Mouse (Mus musculus) gastrocnemius, postnatal 4 days (tissue): ENCODE measurements around the gene Pabpc4. TPM values are rescaled to one million over a fixed set of nuclear protein-coding genes. Genes with fewer than 3 reads are reported as not detected.
"Not testable (repeated sequence)": the region's sequence is repeated elsewhere in the genome, so short reads cannot be mapped to it uniquely, and the experiment has no call there.

Experiments
- DNase-seq, 2 experiments: peaks; one replicate each; pipeline ENCODE4 v3.0.0; 2021 to 2022; ENCODE audit warnings: low spot score in 2 of 2, mixed read lengths in 2 of 2
- total RNA-seq, 2 experiments: library from RNA; stranded (reverse); gene quantifications; 2 replicates each; pipeline ENCODE4 v1.2.3; 2021

The Pabpc4 gene
- total RNA-seq, 2 experiments from 2014 or later: 209 to 262 TPM

GRCm38 (mm10) chr4:123296148-123296534, 34.0 kb downstream of the Pabpc4 start:
- no peak for DNase-seq

- no peak for DNase-seq
These were observed 35.2 kb downstream of the Pabpc4 start for GRCm38 (mm10) chr4:123297195-123297960.

- no peak for DNase-seq
These were observed 36.1 kb downstream of the Pabpc4 start for GRCm38 (mm10) chr4:123298226-123298625.

GRCm38 (mm10) chr4:123298980-123299670, 37.0 kb downstream of the Pabpc4 start:
- DNase-seq: peak in 1 of 2 experiments; percentile 65

GRCm38 (mm10) chr4:123305789-123306188, 43.6 kb downstream of the Pabpc4 start:
- no peak for DNase-seq

- DNase-seq: no peak
These were observed 44.8 kb downstream of the Pabpc4 start for GRCm38 (mm10) chr4:123306999-123307398.

GRCm38 (mm10) chr4:123308292-123308691, 46.1 kb downstream of the Pabpc4 start:
- DNase-seq: no peak

GRCm38 (mm10) chr4:123311845-123312244, 49.7 kb downstream of the Pabpc4 start:
- DNase-seq: no peak

GRCm38 (mm10) chr4:123313010-123313409, 50.9 kb downstream of the Pabpc4 start:
- DNase-seq: no peak

GRCm38 (mm10) chr4:123314497-123314896, 52.3 kb downstream of the Pabpc4 start:
- no peak for DNase-seq

GRCm38 (mm10) chr4:123322910-123323309, 60.8 kb downstream of the Pabpc4 start:
- not testable (repeated sequence) for DNase-seq

GRCm38 (mm10) chr4:123323534-123323933, 61.4 kb downstream of the Pabpc4 start, which contains the start of gene Oxct2a:
Gene Oxct2a, minus strand, starts transcription at chr4:123323634.
- no peak for DNase-seq

- DNase-seq: no peak
These were observed 63.9 kb downstream of the Pabpc4 start for GRCm38 (mm10) chr4:123326087-123326486.

- DNase-seq: no peak
These were observed 65.5 kb downstream of the Pabpc4 start for GRCm38 (mm10) chr4:123327630-123328029.

GRCm38 (mm10) chr4:123328946-123329345, 66.8 kb downstream of the Pabpc4 start:
- DNase-seq: no peak

GRCm38 (mm10) chr4:123331326-123331725, 69.2 kb downstream of the Pabpc4 start:
- no peak for DNase-seq

GRCm38 (mm10) chr4:123331961-123332360, 69.8 kb downstream of the Pabpc4 start:
- not testable (repeated sequence) for DNase-seq

GRCm38 (mm10) chr4:123333151-123333550, 71.0 kb downstream of the Pabpc4 start:
- no peak for DNase-seq

- no peak for DNase-seq
These were observed 72.0 kb downstream of the Pabpc4 start for GRCm38 (mm10) chr4:123334177-123334576.

GRCm38 (mm10) chr4:123335244-123335643, 73.1 kb downstream of the Pabpc4 start:
- DNase-seq: not testable (repeated sequence)

GRCm38 (mm10) chr4:123335796-123336585, 73.8 kb downstream of the Pabpc4 start:
- DNase-seq: no peak

GRCm38 (mm10) chr4:123337693-123338092, 75.5 kb downstream of the Pabpc4 start:
- DNase-seq: no peak
